Mouse (Mus musculus) left cerebral cortex, adult 11 months (tissue): ENCODE data around the gene Ddc.

ENCODE experiments used
- DNase-seq: peaks from one replicate; pipeline ENCODE4 v3.0.0; 2022; ENCODE audit warnings: low spot score

Gene Ddc

DNA sequence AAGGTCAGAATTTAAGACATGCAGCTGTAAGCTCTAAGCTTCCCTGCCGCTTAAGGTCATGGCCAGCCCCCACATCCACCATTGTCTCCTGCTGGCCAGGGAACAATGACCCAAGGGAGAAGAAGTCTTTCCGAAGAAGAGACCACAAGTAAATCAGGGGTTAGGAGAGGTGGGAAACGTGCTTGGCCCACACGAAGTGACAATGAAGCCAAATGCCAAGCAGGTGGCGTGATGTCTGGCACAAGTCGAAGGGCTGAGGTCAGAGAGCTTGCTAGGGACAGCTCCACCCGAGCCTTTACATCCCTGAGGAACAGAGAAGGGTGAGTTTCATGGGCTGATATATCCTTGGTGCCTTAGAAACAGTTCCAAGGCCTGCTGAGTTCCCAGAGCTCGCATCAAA lies 52.9 kb downstream of the Ddc start:
- DNase-seq: no peak

DNA sequence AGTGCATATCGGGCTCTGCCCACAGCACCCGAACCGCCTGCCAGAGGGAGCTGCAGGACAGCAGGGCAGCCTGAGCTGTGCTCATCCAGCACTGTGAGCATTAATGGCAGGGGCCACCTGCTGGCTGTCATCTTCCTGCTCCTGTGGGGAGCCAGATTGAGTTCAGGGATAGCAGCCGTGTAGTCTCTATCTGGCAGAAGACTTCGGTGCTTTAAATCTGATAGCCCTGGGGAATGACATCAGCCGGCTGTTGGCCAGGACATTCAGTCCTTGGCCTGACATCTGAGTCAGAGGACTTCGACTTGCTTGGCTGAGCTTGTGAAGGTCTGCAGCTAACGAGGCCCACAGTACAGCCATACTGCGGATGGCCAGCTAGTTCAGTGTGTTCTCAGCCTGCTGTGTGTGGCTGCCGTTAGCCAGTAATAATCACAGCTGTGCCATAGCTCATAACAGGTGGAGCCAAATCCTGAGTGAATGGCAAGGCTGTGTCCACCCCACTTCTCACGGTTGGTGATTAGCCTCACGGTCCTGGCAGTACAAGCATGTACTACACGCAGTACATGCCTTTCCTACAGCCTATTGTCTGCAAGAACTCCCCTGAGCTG lies 53.5 kb downstream of the Ddc start:
- DNase-seq: no peak

DNA sequence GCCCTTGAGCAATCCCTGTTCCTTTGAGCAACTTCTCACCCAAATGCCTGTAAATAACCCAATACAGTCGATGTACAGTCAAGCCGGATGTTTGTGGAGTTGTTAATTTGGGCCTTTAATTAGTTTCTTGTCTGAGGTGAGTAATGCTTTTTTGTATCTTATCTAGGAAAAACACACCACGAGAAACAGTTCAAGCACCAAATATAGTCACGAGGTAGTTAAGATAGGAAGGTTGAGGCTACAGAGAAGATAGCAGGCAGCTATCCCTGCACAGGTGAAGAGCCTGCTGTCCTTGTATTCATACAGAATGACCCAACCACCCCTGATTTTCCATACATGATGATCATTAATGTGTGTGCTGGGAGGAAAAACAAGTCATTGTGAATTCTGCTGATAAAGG lies 56.4 kb downstream of the Ddc start:
- DNase-seq: no peak

DNA sequence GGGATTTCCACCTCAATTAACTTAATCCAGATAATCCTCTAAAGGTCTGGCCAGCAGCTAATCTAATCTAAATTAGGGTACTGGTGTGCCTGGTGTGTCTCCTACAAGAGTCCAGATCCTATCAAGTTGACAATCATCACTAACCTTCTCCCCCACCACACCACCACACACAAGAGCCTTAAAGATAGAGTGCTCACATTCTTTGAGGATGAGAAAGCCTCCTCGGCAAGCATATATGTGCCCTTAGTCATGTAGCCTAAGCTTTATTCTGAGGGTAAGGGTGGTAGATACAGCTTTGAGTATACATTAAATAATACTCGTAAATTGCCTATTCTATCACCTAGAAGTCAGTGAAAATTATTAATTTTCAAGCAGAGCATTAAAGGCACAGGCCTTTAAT lies 57.2 kb downstream of the Ddc start:
- DNase-seq: no peak

DNA sequence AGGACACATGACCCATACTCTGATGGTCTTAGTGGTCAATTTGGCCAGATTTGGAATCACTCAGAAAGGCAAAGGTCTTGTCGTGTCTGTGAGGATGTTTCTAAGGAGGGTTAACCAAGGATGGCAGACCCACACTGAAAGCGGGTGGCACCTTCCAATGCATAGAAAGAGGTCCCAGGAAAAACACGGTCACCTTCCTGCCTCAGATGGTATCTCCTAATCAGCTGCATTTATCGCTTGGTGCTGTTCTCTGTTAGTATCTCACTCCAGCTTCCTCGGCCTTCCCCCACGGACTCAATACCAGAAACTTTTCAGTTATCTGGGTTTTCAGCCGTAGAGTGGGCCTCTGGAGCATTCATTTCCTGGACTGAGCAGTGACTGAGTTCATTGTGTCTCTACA lies 58.1 kb downstream of the Ddc start:
- DNase-seq: no peak

DNA sequence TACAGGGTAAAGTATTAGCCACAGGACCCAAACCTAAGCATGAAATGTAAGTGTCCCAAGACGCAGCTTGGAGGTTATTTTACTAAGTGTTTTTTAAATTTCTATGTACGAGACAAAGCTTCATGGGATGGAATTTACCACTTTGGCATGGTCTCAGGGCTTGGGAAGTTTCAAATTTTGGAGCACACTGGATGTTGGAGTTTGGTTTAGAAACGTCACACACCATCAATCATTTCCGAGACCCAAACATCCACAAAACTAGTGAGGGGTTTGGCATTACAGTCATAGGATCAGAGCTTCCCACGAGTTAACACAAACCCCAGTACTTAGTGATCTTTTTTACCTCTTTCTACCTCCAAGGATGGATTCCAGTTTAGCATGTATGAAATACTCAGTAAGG lies 60.6 kb downstream of the Ddc start:
- DNase-seq: no peak

DNA sequence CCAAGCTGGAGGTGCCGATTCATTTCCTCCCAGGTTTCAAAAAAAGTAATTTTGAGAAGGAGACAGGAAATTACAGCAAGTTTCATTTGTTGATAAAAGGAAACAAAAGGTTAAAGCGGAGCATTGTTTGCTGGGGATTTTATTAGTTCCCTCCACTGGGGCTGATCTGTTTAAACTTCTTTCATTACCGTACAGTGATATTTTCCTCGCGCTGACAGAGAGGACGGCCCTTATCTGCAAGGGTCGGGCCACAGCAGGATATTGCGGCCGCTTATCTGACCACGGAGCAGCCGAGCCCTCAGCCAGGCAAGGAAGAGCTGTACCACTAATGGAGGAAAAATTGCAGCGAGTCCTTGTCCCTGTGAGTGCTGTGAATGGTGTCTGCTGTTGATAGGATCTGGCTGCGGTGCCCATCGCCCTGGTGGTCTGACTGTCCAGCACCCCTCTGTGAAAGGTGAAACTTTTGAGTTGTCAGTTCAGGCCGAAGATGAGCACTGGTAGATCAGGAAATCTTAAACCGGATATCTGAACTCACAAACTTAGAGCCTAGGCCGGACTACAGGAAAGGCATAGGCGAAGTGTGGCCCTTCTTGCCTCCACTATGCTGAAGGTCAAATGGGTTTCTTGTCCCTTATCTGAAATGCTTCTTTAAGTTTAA lies 61.1 kb downstream of the Ddc start:
- no peak for DNase-seq

DNA sequence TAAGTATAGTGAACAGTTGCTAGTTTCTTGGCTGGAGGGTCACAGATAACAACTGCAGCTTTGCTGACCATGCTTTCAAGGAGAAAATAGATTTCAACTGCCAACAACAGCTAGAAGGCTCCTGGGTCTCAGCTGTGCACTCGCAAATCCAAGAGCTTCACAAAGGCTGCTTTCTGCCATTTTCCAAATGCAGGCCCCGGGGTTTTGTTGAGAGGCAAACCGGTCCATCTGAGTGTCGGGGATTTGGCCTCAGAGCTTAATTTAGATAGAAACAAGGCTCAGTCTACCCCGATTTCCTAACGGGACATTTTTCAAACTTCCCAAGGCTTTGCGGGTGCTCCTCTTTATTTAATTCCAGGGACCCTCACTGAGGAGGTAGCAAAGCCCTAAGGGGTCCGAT lies 61.7 kb downstream of the Ddc start:
- DNase-seq: no peak

DNA sequence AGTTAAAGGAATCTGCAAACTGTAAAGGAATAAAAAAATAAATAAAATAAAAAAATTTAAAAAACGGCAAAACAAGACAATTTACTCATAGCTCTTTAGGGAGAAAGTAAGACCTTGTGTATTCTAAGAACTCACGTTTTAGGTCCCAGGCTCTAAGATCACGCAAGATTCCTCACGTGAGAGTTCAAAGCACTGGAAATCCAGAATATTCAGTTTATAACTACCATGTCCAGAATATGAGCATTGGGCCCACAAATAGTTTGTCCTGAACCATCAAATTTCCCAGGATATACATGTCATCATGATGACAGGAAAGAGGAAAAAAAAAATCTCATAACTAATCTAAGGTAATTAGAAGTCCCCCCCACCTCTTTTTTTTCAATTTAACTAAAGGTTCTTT lies 62.2 kb downstream of the Ddc start:
- DNase-seq: no peak

DNA sequence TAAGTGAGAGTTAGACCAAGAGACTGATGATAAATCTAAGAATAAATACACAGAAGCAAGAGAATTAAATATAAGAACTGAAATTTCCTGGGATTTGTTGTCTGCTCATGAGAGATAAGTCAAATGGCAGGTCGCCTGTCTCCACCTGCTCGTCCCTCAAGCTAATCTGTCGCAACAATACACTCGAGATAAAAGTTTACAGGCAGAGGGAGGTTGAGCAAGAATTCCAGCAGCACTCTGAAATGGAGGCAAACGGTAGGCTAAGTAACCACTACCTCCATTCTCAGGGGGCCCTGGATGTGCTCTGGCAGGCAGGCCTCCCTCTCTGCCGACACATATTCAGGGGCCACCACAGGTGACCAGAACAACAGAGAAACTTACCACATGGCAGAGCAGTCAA lies 62.6 kb downstream of the Ddc start:
- no peak for DNase-seq

DNA sequence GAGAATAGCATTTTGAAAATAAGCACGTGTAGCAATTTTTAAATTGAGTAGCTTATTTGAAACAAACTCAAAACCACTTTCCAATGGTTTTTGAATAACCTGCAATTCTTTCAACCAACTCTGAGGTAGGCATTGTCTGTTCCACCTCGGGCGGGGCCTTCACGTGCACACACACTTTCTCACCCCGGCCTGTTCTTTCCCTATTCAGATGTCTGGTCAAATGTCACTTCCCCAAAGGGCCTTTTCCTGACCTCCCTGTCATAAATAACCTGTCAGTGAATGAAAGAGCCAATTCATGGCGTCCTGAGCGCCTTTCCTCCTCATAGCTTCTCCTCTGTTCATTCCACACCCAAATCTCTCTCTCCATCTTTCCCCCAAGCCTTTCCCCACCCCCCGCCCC lies 64.8 kb downstream of the Ddc start:
- no peak for DNase-seq

DNA sequence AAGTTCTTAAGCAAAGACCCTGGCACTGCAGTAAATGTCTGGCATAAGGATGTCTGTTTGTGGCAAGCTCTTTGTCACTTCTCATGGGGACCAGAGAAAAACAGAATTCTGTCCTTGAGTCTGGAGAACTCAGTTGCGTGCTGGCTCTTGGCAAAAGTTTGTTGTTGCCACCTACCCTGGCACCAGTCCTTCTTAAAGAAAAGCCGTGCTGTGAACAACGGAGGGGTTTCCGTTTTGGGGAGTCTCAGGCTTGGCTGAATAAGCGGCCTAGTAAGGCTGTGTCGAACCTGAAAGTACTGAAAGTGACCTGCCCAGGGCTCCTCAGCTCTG lies 65.2 kb downstream of the Ddc start:
- DNase-seq: no peak

DNA sequence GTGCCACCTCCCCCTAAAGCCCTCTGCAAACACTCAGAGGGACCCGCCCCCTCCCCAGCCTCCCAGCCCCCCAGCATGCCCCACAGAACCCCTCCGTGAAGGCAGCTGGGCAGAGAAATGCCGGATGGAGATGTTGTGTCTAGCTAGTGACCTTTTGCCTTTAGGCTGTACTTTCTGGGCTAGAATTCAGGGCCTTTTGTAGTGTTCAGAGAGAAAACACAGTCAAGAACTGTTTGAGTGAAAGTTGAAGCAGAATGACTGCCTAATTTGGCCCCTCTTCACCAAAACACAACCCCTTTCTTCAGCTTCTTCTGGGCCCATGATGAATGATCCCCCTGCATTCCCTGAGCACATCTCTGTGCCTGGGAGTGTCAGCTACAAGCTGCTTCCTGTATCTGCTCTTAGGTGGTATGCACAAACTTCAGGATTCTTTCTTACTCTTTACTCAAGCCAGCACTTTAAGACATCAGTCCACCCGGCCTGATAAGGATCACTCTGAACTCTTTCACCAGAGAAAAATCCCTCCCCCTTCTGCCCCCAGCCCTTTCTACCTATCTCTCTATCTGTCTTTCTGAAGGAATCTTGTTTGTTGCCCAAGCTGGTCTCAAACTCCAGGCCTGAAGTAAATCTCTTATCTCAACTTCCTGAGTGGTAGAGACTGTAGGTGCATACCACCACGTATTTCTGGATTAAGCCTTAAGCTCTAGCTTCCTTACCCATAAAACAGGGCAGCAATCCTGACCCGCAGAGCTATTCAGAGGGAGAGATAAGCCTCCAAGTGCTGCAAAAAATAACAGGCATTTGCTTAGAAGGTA lies 65.8 kb downstream of the Ddc start:
- DNase-seq: no peak

DNA sequence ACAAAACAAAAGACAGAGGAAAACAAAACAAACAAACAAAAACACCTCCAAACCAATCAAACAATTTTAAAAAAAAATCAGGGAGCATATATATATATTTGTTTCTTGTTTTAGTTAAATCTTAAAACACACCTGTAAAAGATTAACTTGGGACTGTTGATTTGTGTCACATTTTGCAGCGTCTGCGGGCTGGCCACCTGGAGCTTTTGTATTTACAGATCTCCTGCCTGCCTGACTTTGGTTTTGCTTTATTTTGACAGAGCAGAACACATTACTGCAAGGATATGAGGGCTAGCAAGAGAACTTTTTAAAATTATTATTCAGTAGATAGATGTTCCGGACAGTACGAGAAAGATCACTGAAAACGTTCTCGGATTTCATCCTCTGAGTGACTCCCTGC lies 66.4 kb downstream of the Ddc start:
- DNase-seq: no peak

DNA sequence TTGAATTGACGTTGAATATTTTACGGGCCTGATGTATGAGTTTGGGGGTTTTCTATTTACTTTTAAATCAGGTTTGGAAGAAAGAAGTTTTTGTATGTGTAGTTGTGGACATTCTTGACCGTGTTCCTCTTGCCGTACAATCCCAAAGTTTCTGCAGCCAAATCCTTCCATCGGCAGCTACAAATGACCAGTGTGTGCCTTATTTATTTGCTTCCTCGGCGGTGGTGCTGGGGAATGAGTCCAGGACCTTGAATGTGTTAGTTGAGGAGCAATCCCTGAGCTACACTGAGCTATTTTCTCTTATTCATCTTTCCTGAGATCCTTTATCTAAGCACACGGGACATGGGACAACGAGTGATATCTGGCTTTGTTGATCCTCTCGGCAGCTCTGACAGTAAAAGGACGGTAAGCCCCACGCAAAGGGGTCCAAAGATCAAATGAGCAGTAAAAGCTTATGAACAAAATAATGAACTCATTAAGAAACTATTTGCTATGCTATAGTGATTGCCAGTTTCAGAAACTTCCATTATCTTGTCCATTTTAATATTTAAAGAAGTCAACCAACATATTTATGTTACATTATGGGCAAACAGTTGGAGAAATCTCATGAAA lies 67.0 kb downstream of the Ddc start:
- DNase-seq: no peak

DNA sequence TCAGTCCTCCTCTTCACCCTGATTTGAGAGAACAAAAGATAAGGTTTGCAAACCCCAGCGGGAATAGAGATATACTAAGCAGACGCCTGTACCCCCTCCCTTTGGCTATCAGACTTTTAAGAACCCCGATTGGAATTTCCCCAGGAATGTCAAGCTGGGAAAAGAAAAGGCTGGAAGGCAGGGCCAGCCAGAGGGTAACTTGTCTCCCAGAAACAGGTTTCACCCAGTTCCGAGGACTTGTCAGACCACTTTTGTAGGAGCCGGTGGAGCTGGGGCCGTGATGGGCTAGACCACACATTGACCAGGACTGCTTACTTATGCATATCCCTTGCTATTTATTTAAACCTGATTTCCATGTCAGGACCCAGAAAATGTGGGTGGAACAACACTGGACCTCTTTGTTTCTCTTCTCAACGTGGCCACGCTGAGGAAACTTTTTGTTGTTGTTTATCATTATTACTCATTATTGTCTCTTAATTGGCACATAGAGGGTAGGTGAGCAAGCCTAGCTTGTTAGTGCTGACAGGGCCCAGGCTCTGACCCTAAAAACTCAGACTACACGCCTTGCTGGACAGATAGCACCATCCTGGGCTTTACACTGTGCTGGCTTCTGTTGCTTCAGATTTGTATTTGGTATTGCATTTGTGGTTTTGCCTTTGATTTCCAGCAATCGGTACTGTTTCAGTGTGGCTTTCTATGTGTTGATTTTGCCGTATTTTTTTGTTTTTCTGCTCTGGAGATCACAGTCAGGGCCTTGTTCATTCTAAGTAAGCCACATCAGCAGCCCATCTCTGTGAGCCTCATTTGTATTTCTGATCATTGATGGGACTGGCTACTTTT lies 68.6 kb downstream of the Ddc start:
- no peak for DNase-seq

DNA sequence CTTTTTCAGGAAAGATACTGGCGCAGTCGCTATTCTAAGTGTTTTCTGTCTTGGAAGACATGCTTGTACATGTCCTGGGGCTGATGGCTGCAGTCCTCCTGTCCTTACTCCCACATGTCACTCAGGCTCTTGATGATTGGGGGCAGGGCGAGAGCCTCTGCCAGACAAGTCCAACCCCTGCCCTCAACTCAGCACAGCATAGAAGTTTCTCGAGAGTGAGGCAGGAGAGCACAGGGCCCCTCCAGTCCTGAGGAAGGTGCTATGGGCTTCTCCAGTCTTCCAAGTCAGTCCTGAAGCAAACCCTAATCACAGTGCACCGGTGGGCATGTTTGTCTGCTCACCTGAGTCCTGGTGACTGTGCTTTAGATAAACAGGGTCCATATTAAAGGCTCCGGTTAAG lies 69.2 kb downstream of the Ddc start:
- DNase-seq: no peak

DNA sequence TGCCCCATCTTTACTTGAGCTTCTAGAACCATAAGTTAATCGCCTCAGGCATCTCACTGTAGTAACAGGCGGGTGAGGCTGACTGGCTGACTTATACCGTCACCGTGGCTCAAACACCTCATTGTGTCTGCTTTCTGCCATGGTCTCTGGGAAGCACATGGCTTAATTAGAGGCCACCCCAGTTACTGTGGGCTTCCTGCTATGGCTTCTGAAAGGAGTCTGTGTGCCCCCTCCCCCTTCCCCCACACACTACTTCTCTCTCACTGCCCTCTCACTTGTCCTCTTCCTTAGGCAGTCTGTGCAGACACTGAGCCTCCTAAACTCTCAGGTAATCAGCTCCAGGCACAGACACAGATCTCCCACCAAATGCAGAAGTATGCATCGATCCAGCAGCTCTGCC lies 69.7 kb downstream of the Ddc start:
- no peak for DNase-seq

DNA sequence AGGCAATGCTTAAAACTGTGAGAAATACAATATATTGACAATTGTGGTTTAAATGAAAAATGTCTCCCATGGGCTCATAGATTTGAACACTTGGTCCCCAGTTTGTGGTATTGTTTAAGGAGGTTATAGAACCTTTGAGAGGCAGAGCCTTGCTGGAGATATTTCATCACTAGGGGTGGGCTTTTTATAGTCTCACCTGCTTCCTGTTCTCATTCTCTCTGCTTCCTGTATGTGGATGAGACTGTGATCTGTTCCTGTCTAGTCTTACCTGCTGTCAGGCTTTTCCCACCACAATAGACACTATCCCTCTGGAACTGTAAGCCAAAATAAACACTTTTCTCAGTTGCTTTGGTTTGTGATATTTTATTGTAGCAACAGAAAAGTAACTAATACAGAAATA lies 71.5 kb downstream of the Ddc start:
- no peak for DNase-seq

DNA sequence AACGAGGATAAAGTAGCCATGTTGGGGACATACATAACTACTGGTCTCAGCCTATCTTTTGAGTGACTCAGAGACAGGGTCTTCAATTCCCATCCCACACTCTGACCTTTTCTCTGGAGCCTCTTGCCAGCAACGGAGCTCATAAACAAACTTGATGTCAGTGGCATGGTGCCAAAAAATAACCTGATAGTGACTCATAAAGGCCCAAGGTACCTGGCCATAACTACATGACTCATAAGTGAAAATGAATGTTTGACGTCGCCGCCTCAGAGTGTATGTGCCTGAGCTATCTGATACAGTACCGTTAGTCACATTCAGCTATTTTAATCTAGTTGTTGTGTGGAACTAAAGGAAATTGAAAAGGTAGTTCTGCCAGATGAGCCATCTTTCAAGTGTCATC lies 72.3 kb downstream of the Ddc start:
- no peak for DNase-seq

DNA sequence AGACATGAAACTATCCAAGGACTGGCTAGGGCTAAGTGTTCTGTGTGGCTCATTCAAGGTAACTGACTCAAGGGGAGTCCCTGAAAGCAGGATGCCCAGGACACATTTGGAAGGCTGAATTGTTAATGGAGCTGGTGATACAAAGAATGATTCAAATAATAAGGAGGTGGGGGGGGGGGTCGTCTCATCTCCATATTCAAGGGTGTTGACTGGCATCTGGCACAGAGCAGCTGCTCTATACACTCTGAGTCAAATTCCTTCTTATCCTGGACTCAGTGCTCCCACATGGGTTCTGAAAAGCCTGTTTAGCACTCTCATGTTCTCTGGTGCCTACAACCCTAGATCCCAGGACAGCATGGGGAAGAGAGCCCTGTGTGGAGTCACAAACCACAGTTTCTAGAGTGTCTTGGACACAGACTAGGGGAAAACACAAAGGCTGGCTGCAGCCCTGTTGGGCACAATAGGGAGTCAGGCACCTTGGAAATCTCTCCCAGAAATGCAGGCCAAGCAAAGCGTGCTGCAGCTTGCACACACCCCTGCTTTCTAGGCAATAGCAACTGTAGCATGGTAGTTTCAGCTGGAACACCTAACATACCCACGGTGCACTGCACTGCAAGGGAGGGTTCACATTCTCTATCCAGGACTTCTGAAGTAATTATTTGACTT lies 72.8 kb downstream of the Ddc start:
- DNase-seq: no peak
